Mouse (Mus musculus): ENCODE measurements around the gene Spata1.
"Not testable (repeated sequence)": the region's sequence is repeated elsewhere in the genome, so short reads cannot be mapped to it uniquely, and the experiment has no call there.

Spata1 gene

GRCm38 (mm10) chr3:146451375-146451774 lies 48.2 kb downstream of the Spata1 start:
- no peak for DNase-seq (ENCODE audit: low spot score in 2 of 2)

- peak; percentile 89 to 95 for DNase-seq (ENCODE audit: low spot score in 2 of 2)
Observed at GRCm38 (mm10) chr3:146450371-146450841, 49.1 kb downstream of the Spata1 start.

- DNase-seq (ENCODE audit: low spot score in 2 of 2): no peak
Observed at GRCm38 (mm10) chr3:146449745-146450250, 49.8 kb downstream of the Spata1 start, which contains the start of gene Ctbs. TSS of gene Ctbs (plus strand) at chr3:146449795.

GRCm38 (mm10) chr3:146448969-146449368 lies 50.6 kb downstream of the Spata1 start:
- DNase-seq (ENCODE audit: low spot score in 2 of 2): no peak

- DNase-seq (ENCODE audit: low spot score in 2 of 2): no peak
Observed at GRCm38 (mm10) chr3:146448372-146448771, 51.2 kb downstream of the Spata1 start.

GRCm38 (mm10) chr3:146447598-146447997 lies 52.0 kb downstream of the Spata1 start:
- no peak for DNase-seq (ENCODE audit: low spot score in 2 of 2)

GRCm38 (mm10) chr3:146447156-146447555 lies 52.4 kb downstream of the Spata1 start:
- no peak for DNase-seq (ENCODE audit: low spot score in 2 of 2)

GRCm38 (mm10) chr3:146444880-146445279 lies 54.7 kb downstream of the Spata1 start:
- DNase-seq (ENCODE audit: low spot score in 2 of 2): no peak

- no peak for DNase-seq (ENCODE audit: low spot score in 2 of 2)
Observed at GRCm38 (mm10) chr3:146443380-146443779, 56.2 kb downstream of the Spata1 start.

- DNase-seq (ENCODE audit: low spot score in 2 of 2): no peak
Observed at GRCm38 (mm10) chr3:146442936-146443335, 56.6 kb downstream of the Spata1 start.

GRCm38 (mm10) chr3:146442484-146442883 lies 57.1 kb downstream of the Spata1 start:
- DNase-seq (ENCODE audit: low spot score in 2 of 2): no peak

GRCm38 (mm10) chr3:146440422-146440821 lies 59.1 kb downstream of the Spata1 start:
- DNase-seq (ENCODE audit: low spot score in 2 of 2): no peak

GRCm38 (mm10) chr3:146440011-146440410 lies 59.5 kb downstream of the Spata1 start:
- no peak for DNase-seq (ENCODE audit: low spot score in 2 of 2)

- no peak for DNase-seq (ENCODE audit: low spot score in 2 of 2)
Observed at GRCm38 (mm10) chr3:146436114-146436513, 63.4 kb downstream of the Spata1 start.

GRCm38 (mm10) chr3:146435533-146435932 lies 64.0 kb downstream of the Spata1 start:
- no peak for DNase-seq (ENCODE audit: low spot score in 2 of 2)

GRCm38 (mm10) chr3:146434686-146435085 lies 64.9 kb downstream of the Spata1 start:
- DNase-seq (ENCODE audit: low spot score in 2 of 2): no peak

GRCm38 (mm10) chr3:146433681-146434350 lies 65.7 kb downstream of the Spata1 start:
- DNase-seq (ENCODE audit: low spot score in 2 of 2): no peak

- not testable (repeated sequence) for DNase-seq (ENCODE audit: low spot score in 2 of 2)
Observed at GRCm38 (mm10) chr3:146433063-146433462, 66.5 kb downstream of the Spata1 start.

- no peak for DNase-seq (ENCODE audit: low spot score in 2 of 2)
Observed at GRCm38 (mm10) chr3:146426489-146426888, 73.1 kb downstream of the Spata1 start.

- no peak for DNase-seq (ENCODE audit: low spot score in 2 of 2)
Observed at GRCm38 (mm10) chr3:146425902-146426301, 73.7 kb downstream of the Spata1 start.

- no peak for DNase-seq (ENCODE audit: low spot score in 2 of 2)
Observed at GRCm38 (mm10) chr3:146424306-146424900, 75.2 kb downstream of the Spata1 start.

GRCm38 (mm10) chr3:146423710-146424109 lies 75.8 kb downstream of the Spata1 start:
- DNase-seq (ENCODE audit: low spot score in 2 of 2): no peak

GRCm38 (mm10) chr3:146421787-146422186 lies 77.8 kb downstream of the Spata1 start:
- DNase-seq (ENCODE audit: low spot score in 2 of 2): no peak

All from spleen, postnatal 10 days (tissue).